Mouse (Mus musculus): ENCODE data around the gene Vegfb. TPM values are rescaled to one million over a fixed set of nuclear protein-coding genes. Genes with fewer than 3 reads are reported as not detected.

The Vegfb gene
- polyA plus RNA-seq, 1 experiment from 2014 or later, result 23.2 TPM

DNA sequence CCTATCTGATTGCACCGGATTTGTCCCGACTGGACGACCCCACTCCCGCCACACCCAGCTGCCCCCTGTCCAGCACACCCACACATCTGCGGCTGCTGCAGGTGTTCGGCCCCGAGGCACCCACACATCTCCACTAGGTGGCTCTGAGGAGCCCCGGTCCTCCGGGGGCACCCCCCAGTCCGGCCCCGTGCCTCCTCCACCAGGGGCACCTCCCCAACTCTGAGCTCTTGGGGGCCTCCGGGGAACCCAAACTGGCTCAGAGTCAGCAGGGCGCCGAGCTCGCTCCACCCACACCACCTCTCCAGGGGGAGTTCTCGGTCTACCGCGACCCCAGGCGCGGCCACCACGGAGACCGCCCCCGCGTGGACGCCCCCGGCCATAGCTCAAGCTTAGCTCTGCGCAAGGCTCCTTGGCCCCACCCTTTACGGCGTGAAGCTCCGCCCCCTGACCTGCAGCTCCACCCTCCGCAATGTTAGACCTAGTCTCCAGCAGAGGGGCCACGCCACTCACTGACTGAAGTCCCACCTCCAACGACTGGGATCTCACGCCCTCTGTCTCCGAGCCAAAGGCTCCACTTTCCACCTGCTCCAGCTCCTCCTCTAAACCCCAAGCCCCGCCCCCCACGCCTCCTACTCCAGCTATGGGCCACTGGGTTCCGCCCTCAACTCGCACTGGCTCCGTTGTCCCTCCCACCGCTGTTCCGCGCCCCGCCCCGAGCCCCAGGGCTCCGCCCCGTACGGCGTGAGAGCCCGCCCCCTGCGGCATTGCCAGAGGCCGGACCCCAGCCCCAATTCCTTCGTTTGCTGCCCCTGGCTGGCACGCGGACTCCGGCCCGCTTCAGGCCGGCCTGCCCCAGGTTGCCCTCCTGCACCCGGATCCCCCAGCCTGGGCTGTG is 7.7 kb downstream of the Vegfb start:
- H3K9ac ChIP-seq (ENCODE audit: low read depth, low read length), result peak overlapping the region; percentile 71
- peak overlapping the region; percentile 76 for H3K27ac ChIP-seq (ENCODE audit: low read depth, low read length)
- H3K9me3 ChIP-seq (ENCODE audit: control insufficient read depth), result no peaks in the 10 kb centered on the region
- peaks cover 12% of the 10 kb centered on the region; the same call in 1 of the 2 replicates for H3K36me3 ChIP-seq (ENCODE audit: control insufficient read depth, insufficient read depth)
- peak; percentile 86 for TF ChIP-seq CTCF (IDR thresholded peaks at IDR 0.05; ENCODE audit: low read depth)
- H3K4me2 ChIP-seq (replicated peaks; ENCODE audit: low read depth), result peak overlapping the region; percentile 75
- H3K4me3 ChIP-seq (ENCODE audit: low read depth, low read length), result peak overlapping the region; percentile 72
- under 1% methylated on average over 57 of the region's 59 CpGs for WGBS
- peak; percentile 89 for ATAC-seq
- H3K27me3 ChIP-seq (replicated peaks; ENCODE audit: control insufficient read depth, insufficient read depth, low read length), result no peaks in the 10 kb centered on the region
- H3K4me1 ChIP-seq (replicated peaks; ENCODE audit: control insufficient read depth, insufficient read depth, low read length), result no peaks in the 10 kb centered on the region

GRCm38 (mm10) chr19:6979001-6979479 is 8.4 kb downstream of the Vegfb start:
- H3K27me3 ChIP-seq (replicated peaks; ENCODE audit: control insufficient read depth, insufficient read depth, low read length), result no peaks in the 10 kb centered on the region
- H3K9me3 ChIP-seq (ENCODE audit: control insufficient read depth), result no peaks in the 10 kb centered on the region
- no peak for TF ChIP-seq CTCF (IDR thresholded peaks at IDR 0.05; ENCODE audit: low read depth)
- H3K4me2 ChIP-seq (replicated peaks; ENCODE audit: low read depth), result peak overlapping the region; percentile 75
- H3K4me1 ChIP-seq (replicated peaks; ENCODE audit: control insufficient read depth, insufficient read depth, low read length), result no peaks in the 10 kb centered on the region
- peak overlapping the region; percentile 57 for H3K27ac ChIP-seq (ENCODE audit: low read depth, low read length)
- peaks cover 10% of the 10 kb centered on the region; the same call in 1 of the 2 replicates for H3K36me3 ChIP-seq (ENCODE audit: control insufficient read depth, insufficient read depth)
- peak overlapping the region; percentile 71 for H3K9ac ChIP-seq (ENCODE audit: low read depth, low read length)
- WGBS, result 4% methylated on average over 11 of the region's 11 CpGs
- peak overlapping the region; percentile 72 for H3K4me3 ChIP-seq (ENCODE audit: low read depth, low read length)
- no peak for ATAC-seq

GRCm38 (mm10) chr19:6978639-6978974 is 8.8 kb downstream of the Vegfb start:
- H3K4me1 ChIP-seq (replicated peaks; ENCODE audit: control insufficient read depth, insufficient read depth, low read length), result no peaks in the 10 kb centered on the region
- H3K9me3 ChIP-seq (ENCODE audit: control insufficient read depth), result no peaks in the 10 kb centered on the region
- no peaks in the 10 kb centered on the region for H3K27me3 ChIP-seq (replicated peaks; ENCODE audit: control insufficient read depth, insufficient read depth, low read length)
- no peak for TF ChIP-seq CTCF (IDR thresholded peaks at IDR 0.05; ENCODE audit: low read depth)
- no peak overlapping the region; the same call in 1 of the 2 replicates for H3K9ac ChIP-seq (ENCODE audit: low read depth, low read length)
- H3K36me3 ChIP-seq (ENCODE audit: control insufficient read depth, insufficient read depth), result peaks cover 8% of the 10 kb centered on the region; the same call in 1 of the 2 replicates
- H3K4me2 ChIP-seq (replicated peaks; ENCODE audit: low read depth), result peak overlapping the region; percentile 75
- peak overlapping the region; percentile 72 for H3K4me3 ChIP-seq (ENCODE audit: low read depth, low read length)
- WGBS, result 25% methylated on average over 3 of the region's 3 CpGs
- no peak for ATAC-seq
- H3K27ac ChIP-seq (ENCODE audit: low read depth, low read length), result peak overlapping the region; percentile 57; the same call in 1 of the 2 replicates

- Histone ChIP-seq H3K36me3 (ENCODE audit: control insufficient read depth, insufficient read depth) (peaks cover 8% of the 10 kb centered on the region; the same call in 1 of the 2 replicates), H3K4me1 (replicated peaks; ENCODE audit: control insufficient read depth, insufficient read depth, low read length) (no peaks in the 10 kb centered on the region), H3K4me2 (replicated peaks; ENCODE audit: low read depth) (peak overlapping the region; percentile 75), H3K9me3 (ENCODE audit: control insufficient read depth) (no peaks in the 10 kb centered on the region), H3K27ac (ENCODE audit: low read depth, low read length) (peak overlapping the region; percentile 57; the same call in 1 of the 2 replicates), H3K4me3 (ENCODE audit: low read depth, low read length) (no peak overlapping the region), H3K9ac (ENCODE audit: low read depth, low read length) (no peak overlapping the region), H3K27me3 (replicated peaks; ENCODE audit: control insufficient read depth, insufficient read depth, low read length) (no peaks in the 10 kb centered on the region)
- no peak for ATAC-seq
- 66% methylated on average over 12 of the region's 13 CpGs for whole genome bisulfite sequencing
- no peak for TF ChIP-seq CTCF (IDR thresholded peaks at IDR 0.05; ENCODE audit: low read depth)
These were observed 9.5 kb downstream of the Vegfb start for GRCm38 (mm10) chr19:6977759-6978638.

DNA sequence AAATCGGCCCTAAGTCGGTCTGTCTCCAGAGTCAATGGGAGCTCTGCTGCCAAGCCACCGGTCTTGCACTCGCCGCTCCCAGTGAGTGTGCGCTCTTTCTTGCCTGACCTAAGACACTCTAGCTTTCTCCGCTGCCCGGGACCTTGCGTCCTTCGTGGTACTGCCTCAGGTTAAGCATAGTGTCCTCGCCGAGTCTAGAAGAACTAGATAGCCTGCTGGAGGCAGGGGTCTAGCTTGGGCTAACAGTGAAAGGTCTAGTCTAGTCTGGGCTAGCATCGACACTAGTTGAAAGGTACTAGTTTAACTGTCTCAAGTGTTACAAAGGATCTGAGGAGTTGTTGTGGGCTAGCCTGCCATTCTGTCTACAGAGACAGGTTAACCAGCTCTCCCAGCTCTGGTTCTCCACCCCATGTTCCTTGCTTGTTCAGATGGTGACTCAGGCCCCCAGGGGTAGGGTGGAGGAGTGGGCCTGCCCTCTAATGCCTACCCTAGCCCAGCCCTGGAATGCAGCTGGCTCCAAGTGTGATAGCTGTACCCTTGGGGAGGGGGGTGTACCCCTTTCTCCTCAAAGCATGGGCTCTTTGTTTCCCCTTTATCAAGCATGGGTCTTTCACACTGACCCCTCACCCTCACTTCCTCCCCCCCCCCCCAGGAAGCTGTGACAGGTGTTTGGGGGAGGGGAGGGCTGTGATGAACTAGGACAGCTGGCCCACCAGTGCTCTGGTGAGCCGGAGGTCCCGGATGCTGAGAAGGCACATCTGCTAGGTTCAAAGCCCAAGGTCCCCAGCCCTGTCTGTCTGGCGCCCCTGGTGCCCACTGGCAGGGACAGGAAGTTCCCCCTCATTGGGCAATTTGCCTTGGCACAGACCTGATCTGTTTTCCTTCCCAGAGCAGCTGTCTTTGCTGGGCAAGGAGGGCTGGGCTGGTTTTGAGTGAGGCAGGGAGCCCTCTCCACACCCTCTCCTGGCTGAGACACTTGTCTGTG is 11.6 kb downstream of the Vegfb start, which contains the start of gene Plcb3:
Gene Plcb3 (minus strand): TSS at position 934 of the 985 bp plus-strand sequence.
- peak; percentile 63 for TF ChIP-seq CTCF (IDR thresholded peaks at IDR 0.05; ENCODE audit: low read depth)
- Histone ChIP-seq H3K9ac (ENCODE audit: low read depth, low read length) (peak within 1 kb of the TSS; percentile 53), H3K4me2 (replicated peaks; ENCODE audit: low read depth) (peak within 1 kb of the TSS; percentile 88), H3K4me3 (ENCODE audit: low read depth, low read length) (peak within 1 kb of the TSS; percentile 59), H3K4me1 (replicated peaks; ENCODE audit: control insufficient read depth, insufficient read depth, low read length) (peaks cover 7% of the 10 kb centered on the region; the same call in 1 of the 2 replicates), H3K27ac (ENCODE audit: low read depth, low read length) (peak within 1 kb of the TSS; percentile 88), H3K36me3 (ENCODE audit: control insufficient read depth, insufficient read depth) (peaks cover 8% of the 10 kb centered on the region; the same call in 1 of the 2 replicates), H3K27me3 (replicated peaks; ENCODE audit: control insufficient read depth, insufficient read depth, low read length) (no peaks in the 10 kb centered on the region), H3K9me3 (ENCODE audit: control insufficient read depth) (no peaks in the 10 kb centered on the region)
- WGBS, result under 1% methylated on average over 16 of the region's 16 CpGs
- no peak for ATAC-seq
